Mouse (Mus musculus) G1E (cell line): ENCODE measurements at regions not wholly inside any gene's neighbourhood (a gene's known extent, or its start where the extent isn't known, plus 50 kb on each side); places are given as distances from the start of the nearest gene placed in this dataset.
A peak's percentile ranks its signal among the peaks of the same experiment; 100 is the strongest.

Experiments
- ATAC-seq: 2 replicates; pipeline ENCODE4 v1.8.0; 2016; ENCODE audit warnings: mild to moderate bottlenecking; ENCODE audit not compliant: insufficient number of reproducible peaks, poor library complexity, low FRiP score, severe bottlenecking; ENCODE audit errors: extremely low read depth
- DNase-seq: peaks from one replicate; pipeline ENCODE4 v3.0.0; 2012; ENCODE audit warnings: low spot score
- H3K27me3 ChIP-seq: 2 replicates; pipeline ENCODE4 v1.6.1; 2012; ENCODE audit warnings: mild to moderate bottlenecking, low read length, inconsistent platforms; ENCODE audit not compliant: insufficient read depth
- H3K36me3 ChIP-seq: replicated peaks from 2 replicates; pipeline ENCODE3; 2012; ENCODE audit warnings: mild to moderate bottlenecking, inconsistent platforms
- H3K4me1 ChIP-seq: 2 replicates; pipeline ENCODE4 v1.6.1; 2012; ENCODE audit warnings: low read depth, low read length, inconsistent platforms, mixed read lengths; ENCODE audit not compliant: insufficient read depth
- H3K4me3 ChIP-seq: 2 replicates; pipeline ENCODE4 v1.5.1; 2012; ENCODE audit warnings: low read depth, mild to moderate bottlenecking, inconsistent platforms, low read length, moderate library complexity, mixed read lengths
- H3K9me3 ChIP-seq: replicated peaks from 2 replicates; pipeline ENCODE4 v1.6.1; 2012; ENCODE audit warnings: inconsistent platforms
- CTCF ChIP-seq: IDR thresholded peaks from 2 replicates; pipeline ENCODE4 v1.5.1; 2012; ENCODE audit warnings: low read depth, low read length, inconsistent platforms, mixed read lengths
- GATA1 ChIP-seq: IDR thresholded peaks from 2 replicates; pipeline ENCODE4 v1.6.1; 2012; ENCODE audit warnings: borderline replicate concordance, low read length, inconsistent platforms, mixed read lengths
- GATA2 ChIP-seq: IDR thresholded peaks from 2 replicates; pipeline ENCODE4 v1.6.1; 2012; ENCODE audit warnings: low read depth, low read length, inconsistent platforms, borderline replicate concordance
- POLR2AphosphoS5 ChIP-seq: IDR thresholded peaks from 2 replicates; pipeline ENCODE4 v1.6.1; 2012; ENCODE audit warnings: low read depth, low read length, inconsistent platforms; ENCODE audit not compliant: insufficient replicate concordance
- TAL1 ChIP-seq: conservative IDR thresholded peaks from 2 replicates; pipeline ENCODE4 v1.6.1; 2012; ENCODE audit warnings: low read depth, low read length, inconsistent platforms, mixed read lengths

DNA sequence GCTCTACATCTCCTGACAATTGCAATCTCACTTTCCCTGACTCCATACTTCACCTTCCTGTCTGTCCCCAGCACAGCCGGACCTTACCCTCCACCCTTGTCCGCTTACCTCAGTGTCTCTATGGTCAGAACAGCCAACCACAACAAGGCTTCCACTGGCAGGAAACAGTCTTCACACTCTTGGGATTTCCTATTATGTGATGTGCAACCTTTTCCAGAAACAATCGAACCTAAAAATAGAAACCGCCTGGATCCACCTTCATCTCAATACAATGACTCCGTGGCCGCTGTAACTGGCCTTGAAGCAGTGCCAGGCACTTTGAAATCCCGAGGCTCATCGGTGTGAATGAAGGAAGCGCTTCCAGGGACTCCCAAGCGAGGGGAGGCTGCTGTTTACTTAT, 252.3 kb upstream of the Tsc22d2 start:
- Histone ChIP-seq H3K4me1 (no peaks in the 10 kb centered on the region), H3K27me3 (no peaks in the 10 kb centered on the region), H3K9me3 (no peaks in the 10 kb centered on the region), H3K4me3 (no peak overlapping the region), H3K36me3 (no peaks in the 10 kb centered on the region)
- TF ChIP-seq GATA2 = no peak
- TF ChIP-seq TAL1 = no peak
- no peak for TF ChIP-seq CTCF
- no peak for TF ChIP-seq POLR2AphosphoS5
- TF ChIP-seq GATA1 = no peak
- DNase-seq = no peak
- ATAC-seq = no peak

DNA sequence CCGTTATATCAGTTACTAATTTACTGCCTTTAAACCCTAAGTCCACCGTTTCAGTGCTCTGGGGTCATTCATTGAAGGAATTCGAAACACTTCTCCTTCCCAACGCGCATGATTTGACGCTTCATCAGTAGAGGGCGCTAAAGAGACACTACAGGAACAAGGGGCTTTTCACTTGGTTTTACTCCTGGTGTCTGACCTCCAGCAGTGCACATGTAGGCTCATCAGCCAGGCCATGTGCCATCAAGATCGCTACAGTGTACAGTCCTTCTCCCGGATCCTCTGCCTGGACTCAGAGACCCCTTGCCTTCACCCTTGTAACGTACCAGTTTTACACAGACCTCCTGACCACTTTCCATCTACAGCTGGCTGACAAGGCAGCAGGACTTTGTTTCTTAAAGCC, 250.7 kb upstream of the Tsc22d2 start:
- no peaks in the 10 kb centered on the region for H3K36me3 ChIP-seq
- TF ChIP-seq GATA2 (no peak), GATA1 (no peak), POLR2AphosphoS5 (no peak), TAL1 (no peak), CTCF (peak; percentile 56)
- DNase-seq (peak; percentile 15), ATAC-seq (peak; percentile 15; the same call in 1 of the 2 replicates)
- H3K27me3 ChIP-seq = peaks cover 2% of the 10 kb centered on the region; the same call in 1 of the 2 replicates
- H3K9me3 ChIP-seq = no peaks in the 10 kb centered on the region
- no peak overlapping the region for H3K4me3 ChIP-seq
- H3K4me1 ChIP-seq = no peaks in the 10 kb centered on the region

DNA sequence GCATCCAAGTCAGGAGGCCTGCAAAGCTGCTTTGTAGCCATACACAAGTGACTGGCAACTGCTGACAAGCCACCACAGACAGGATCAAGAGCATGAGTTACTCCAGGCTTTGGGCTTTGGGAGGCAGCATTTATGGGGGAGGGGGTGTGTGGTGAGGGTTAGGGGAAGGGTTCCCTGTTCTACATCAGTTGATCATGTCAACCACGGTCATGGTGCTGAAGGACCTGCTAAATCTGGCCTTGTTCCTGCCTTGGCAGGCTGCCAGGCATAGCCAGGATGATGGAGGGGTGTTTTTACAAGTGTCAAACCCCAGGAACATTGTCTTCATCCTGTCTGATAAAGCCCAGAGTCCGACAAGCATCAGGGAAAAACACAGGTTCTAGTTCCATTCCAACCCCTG, 247.9 kb upstream of the Tsc22d2 start:
- TF ChIP-seq CTCF (no peak), TAL1 (no peak), GATA2 (no peak), GATA1 (no peak), POLR2AphosphoS5 (no peak)

DNA sequence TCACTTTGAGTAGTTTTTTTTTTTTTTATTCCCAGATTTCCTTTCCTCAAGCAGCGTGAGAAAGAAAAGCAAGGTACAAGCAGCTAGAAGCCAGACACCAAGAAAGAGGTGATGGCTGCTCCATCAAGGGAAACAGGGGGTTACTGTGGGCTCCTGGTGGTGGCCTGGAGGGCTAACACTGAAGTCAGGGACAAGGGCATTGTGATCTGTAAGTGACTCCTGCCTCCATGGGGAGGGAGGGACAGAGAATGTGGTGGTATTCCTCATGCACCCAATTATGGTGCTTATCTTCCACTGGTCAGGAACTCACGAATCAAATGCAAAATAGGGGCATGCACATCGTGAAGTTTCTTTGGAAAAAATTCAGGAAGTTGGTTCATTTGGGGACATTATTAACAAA, 247.4 kb upstream of the Tsc22d2 start:
- no peaks in the 10 kb centered on the region for H3K36me3 ChIP-seq
- ATAC-seq (no peak), DNase-seq (no peak)
- TF ChIP-seq TAL1 = no peak
- TF ChIP-seq GATA2 = no peak
- TF ChIP-seq GATA1 = no peak
- no peak for TF ChIP-seq CTCF
- TF ChIP-seq POLR2AphosphoS5 = no peak
- no peaks in the 10 kb centered on the region for H3K4me1 ChIP-seq
- H3K9me3 ChIP-seq = no peaks in the 10 kb centered on the region
- no peak overlapping the region for H3K4me3 ChIP-seq
- H3K27me3 ChIP-seq = peaks cover 2% of the 10 kb centered on the region; the same call in 1 of the 2 replicates

More for the DNA sequence above, 247.9 kb upstream of the Tsc22d2 start:
- H3K36me3 ChIP-seq = no peaks in the 10 kb centered on the region
- no peaks in the 10 kb centered on the region for H3K9me3 ChIP-seq
- no peaks in the 10 kb centered on the region for H3K4me1 ChIP-seq
- no peak overlapping the region for H3K4me3 ChIP-seq
- peaks cover 2% of the 10 kb centered on the region; the same call in 1 of the 2 replicates for H3K27me3 ChIP-seq
- DNase-seq = no peak
- no peak for ATAC-seq

DNA sequence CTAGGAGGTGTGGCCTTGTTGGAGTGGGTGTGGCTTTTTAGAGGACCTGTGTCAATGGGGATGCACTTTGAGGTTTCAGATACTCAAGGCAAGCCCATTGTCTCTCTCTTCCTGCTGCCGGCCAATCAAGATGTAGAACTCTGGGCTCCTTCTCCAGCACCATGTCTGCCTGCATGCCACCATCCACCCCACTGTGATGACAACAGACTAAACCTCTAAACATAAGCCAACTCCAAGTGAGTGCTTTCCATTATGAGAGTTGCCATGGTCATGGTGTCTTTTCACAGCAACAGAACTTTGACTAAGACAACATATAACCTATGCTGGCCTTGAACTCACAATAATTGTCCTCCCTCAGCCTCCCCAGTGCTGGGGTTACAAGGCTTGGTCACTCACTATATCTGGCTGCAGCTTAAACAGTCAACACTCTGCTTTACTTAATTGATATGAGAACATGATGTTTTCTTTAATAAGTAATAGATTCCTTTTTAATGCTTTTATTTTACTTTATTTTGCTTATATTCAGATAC, 246.7 kb upstream of the Tsc22d2 start:
- no peak for ATAC-seq
- Histone ChIP-seq H3K27me3 (peaks cover 2% of the 10 kb centered on the region; the same call in 1 of the 2 replicates), H3K4me1 (no peaks in the 10 kb centered on the region), H3K36me3 (no peaks in the 10 kb centered on the region), H3K4me3 (no peak overlapping the region), H3K9me3 (no peaks in the 10 kb centered on the region)
- TF ChIP-seq GATA1 = no peak
- TF ChIP-seq POLR2AphosphoS5 = no peak
- TF ChIP-seq GATA2 = no peak
- TF ChIP-seq CTCF = no peak
- no peak for TF ChIP-seq TAL1
- no peak for DNase-seq

DNA sequence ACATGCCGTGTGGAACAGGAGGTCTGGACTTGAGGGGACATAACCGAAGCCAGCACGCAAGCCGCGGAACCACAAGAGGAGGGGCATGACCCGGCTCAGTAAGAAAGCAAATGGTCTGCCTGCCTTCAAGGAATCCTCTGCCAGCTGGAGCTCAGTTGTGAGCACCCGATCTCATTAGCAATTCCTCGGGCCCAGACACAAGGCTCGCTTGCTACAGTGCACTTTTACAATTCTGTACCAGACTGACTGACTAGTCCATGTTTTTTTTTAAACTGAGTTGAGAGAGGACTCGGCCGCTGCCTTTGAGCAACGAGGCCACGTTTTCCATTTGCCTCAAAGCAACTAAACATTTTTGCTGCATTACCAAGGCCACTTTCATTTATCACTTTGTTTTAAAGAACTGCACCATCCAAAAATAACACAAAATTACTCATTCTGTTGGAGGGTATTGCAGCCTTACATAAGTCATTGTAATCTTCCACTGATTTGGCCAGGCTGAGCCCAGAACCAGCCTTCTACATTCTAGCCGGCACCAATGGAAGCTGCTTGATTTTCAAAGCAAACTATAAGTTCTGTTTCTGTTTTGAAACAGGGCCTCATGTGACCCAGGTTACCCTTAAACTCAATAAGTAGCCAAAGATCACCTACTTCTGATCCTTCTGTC, 245.9 kb upstream of the Tsc22d2 start:
- DNase-seq (no peak), ATAC-seq (no peak)
- H3K4me3 ChIP-seq = no peak overlapping the region
- no peaks in the 10 kb centered on the region for H3K9me3 ChIP-seq
- no peaks in the 10 kb centered on the region for H3K36me3 ChIP-seq
- no peaks in the 10 kb centered on the region for H3K4me1 ChIP-seq
- no peak for TF ChIP-seq CTCF
- TF ChIP-seq POLR2AphosphoS5 = no peak
- no peak for TF ChIP-seq TAL1
- TF ChIP-seq GATA2 = no peak
- TF ChIP-seq GATA1 = no peak
- peaks cover 2% of the 10 kb centered on the region; the same call in 1 of the 2 replicates for H3K27me3 ChIP-seq
